Mouse (Mus musculus) lung, embryonic 15.5 days (tissue): ENCODE measurements around the gene Cog5. TPM values are rescaled to one million over a fixed set of nuclear protein-coding genes. Genes with fewer than 3 reads are reported as not detected.

Experiments used
- ATAC-seq: fragments of 200-750 bp; cut with Nextera tagmentation; 2 replicates; pipeline ENCODE4 v1.8.0; 2017; ENCODE audit warnings: moderate number of reproducible peaks, borderline replicate concordance; ENCODE audit not compliant: low FRiP score, low TSS enrichment; ENCODE audit errors: extremely low read depth
- H3K27ac ChIP-seq: fragments of 300-500 bp; sonication (generic); 2 replicates; pipeline ENCODE4 v1.5.1; 2015; ENCODE audit warnings: moderate library complexity, mild to moderate bottlenecking, inconsistent platforms
- H3K27me3 ChIP-seq: fragments of 300-500 bp; sonication (generic); 2 replicates; pipeline ENCODE4 v1.6.1; 2015; ENCODE audit warnings: inconsistent platforms
- H3K36me3 ChIP-seq: fragments of 300-500 bp; sonication (generic); 2 replicates; pipeline ENCODE4 v1.6.1; 2015; ENCODE audit warnings: inconsistent platforms
- H3K4me1 ChIP-seq: fragments of 300-500 bp; sonication (generic); 2 replicates; pipeline ENCODE4 v1.6.1; 2015; ENCODE audit warnings: inconsistent platforms
- H3K4me2 ChIP-seq: fragments of 300-500 bp; sonication (generic); 2 replicates; pipeline ENCODE4 v1.6.1; 2015; ENCODE audit warnings: inconsistent platforms, mild to moderate bottlenecking, moderate library complexity
- H3K4me3 ChIP-seq: fragments of 300-500 bp; sonication (generic); 2 replicates; pipeline ENCODE4 v1.5.1; 2015; ENCODE audit warnings: mild to moderate bottlenecking, inconsistent platforms
- H3K9ac ChIP-seq: fragments of 300-500 bp; sonication (generic); 2 replicates; pipeline ENCODE4 v1.6.1; 2015; ENCODE audit warnings: inconsistent platforms
- H3K9me3 ChIP-seq: fragments of 300-500 bp; sonication (generic); 2 replicates; pipeline ENCODE4 v1.6.1; 2016; ENCODE audit warnings: inconsistent platforms
- WGBS: fragments of 180-500 bp; shearing (Covaris S2); methylation state at CpG from one replicate; pipeline ENCODE4 v1.1.7; 2015; 5-methylcytosine and 5-hydroxymethylcytosine counted together
- polyA plus RNA-seq: library from polyadenylated mRNA; unstranded; fragments of >200 nt; fragmentation: Nextera tagmentation; extraction: Ambion mirVana; gene quantifications from 2 replicates; pipeline ENCODE4 v1.2.1, GENCODE M21; 2015

Cog5 gene
- polyA plus RNA-seq, 1 experiment from 2014 or later: 26.1 TPM

DNA sequence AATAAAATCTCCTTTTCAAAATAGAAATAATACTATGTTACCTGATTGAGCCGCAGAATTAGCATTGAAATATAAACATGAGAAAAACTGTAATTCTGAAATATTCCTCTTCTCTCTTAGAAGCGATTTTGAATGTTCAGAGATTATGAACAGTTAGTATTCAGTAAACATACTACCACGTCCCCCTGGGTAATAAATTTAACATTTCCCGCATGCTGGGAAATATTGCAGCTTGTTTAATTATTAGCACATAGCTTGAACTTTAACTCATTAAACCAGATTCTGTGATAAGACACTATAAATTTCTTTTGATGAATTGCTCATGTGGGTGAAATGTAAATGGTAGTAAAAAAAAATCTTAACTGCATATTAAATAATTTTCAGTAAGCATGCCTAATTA lies 58.1 kb downstream of the Cog5 start:
- no peak overlapping the region for H3K4me3 ChIP-seq

DNA sequence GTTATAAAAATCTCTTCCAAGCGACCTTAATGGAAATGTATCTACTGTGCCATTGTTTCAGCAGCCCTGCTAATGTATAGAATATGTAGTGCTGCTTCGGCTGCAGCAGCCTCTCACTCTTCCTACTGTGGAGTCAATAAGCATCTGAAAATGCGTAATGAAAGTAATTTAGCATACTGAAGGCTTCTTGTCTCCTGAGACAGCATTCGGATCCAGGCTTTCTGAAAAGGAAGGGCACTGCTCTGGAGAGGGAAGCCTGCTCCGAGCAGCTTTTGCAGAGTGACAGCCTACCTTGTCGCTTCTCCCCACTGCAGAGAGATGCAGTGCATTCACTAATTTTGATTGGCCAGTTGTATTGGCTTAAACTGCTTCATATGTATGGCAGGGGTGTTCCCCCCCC lies 58.9 kb downstream of the Cog5 start, which contains the start of gene Gpr22:
Gene Gpr22, minus strand, starts transcription at position 348 of the 400 bp plus-strand sequence.
- no peaks in the 10 kb centered on the region for H3K27me3 ChIP-seq
- no peak for ATAC-seq
- WGBS: 55% methylated on average over 6 of the region's 6 CpGs
- H3K4me1 ChIP-seq: no peaks in the 10 kb centered on the region
- H3K4me3 ChIP-seq: no peak within 1 kb of the TSS
- H3K4me2 ChIP-seq: no peak within 1 kb of the TSS
- no peaks in the 10 kb centered on the region for H3K9me3 ChIP-seq
- no peak within 1 kb of the TSS for H3K9ac ChIP-seq
- no peaks in the 10 kb centered on the region for H3K36me3 ChIP-seq
- H3K27ac ChIP-seq: no peak within 1 kb of the TSS

More for the DNA sequence above, 58.1 kb downstream of the Cog5 start:
- Histone ChIP-seq H3K36me3 (no peaks in the 10 kb centered on the region), H3K4me2 (no peak overlapping the region), H3K27ac (no peak overlapping the region), H3K9ac (no peak overlapping the region), H3K27me3 (no peaks in the 10 kb centered on the region), H3K4me1 (no peaks in the 10 kb centered on the region), H3K9me3 (no peaks in the 10 kb centered on the region)
- ATAC-seq: no peak
- 64% methylated on average over 4 of the region's 4 CpGs for WGBS

DNA sequence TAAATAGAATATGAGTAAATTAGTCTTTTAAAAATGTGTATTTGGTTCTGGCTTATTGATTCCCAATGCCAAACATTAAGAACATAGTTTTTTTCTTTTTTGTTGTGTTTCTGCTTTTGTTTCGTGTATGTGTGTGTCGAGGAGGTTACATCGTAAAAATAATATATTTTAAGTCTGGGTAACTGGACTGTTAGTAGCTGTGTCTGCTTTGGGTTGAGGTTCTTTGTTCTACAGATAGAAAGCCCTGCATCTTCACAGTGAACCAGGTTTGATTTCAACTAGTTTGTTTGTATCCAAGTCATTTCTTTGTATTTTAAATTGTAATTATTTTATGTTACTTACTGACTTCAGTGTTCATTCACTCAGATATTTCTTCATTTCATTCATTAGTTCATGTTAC lies 59.4 kb downstream of the Cog5 start:
- no peak overlapping the region for H3K4me3 ChIP-seq
- H3K4me2 ChIP-seq: no peak overlapping the region
- ATAC-seq: no peak

DNA sequence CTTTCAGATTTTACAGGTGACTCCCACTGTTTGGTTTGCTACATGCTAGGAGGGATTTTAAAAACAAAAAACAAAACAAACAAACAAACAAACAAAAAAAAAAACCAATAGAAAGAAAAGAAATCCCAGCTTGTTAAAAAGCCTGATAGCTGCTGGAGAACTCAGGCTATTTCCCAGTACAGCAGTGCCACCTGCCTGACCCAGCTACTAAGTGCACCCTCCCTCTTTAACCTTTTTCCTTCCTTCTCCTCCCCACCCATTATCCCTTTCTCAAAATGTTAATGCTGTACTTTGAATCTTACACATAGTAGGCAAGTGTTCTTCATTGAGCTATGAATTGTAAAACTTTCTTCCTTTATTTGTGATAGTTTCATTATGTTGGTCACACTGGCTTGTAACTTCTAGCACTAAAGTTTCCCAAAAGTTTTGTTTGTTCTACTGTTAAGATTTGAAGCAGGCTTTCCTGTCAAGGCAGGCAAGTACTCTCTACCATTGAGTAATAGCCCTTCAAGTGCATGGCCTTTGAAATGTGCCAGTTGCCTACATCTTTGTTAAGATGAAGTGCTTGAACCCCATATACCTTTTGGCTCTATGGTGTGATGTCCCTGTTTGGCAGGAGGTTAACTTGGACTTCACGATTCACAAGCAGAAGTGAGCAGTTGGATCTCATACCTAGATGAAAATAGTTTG lies 65.1 kb downstream of the Cog5 start:
- H3K27ac ChIP-seq: peak overlapping the region; percentile 63
- no peaks in the 10 kb centered on the region for H3K36me3 ChIP-seq

More for the DNA sequence above, 59.4 kb downstream of the Cog5 start:
- Histone ChIP-seq H3K9me3 (no peaks in the 10 kb centered on the region), H3K27ac (no peak overlapping the region), H3K9ac (no peak overlapping the region), H3K4me1 (no peaks in the 10 kb centered on the region), H3K36me3 (no peaks in the 10 kb centered on the region), H3K27me3 (no peaks in the 10 kb centered on the region)
- 87% methylated on average over 3 of the region's 3 CpGs for WGBS

DNA sequence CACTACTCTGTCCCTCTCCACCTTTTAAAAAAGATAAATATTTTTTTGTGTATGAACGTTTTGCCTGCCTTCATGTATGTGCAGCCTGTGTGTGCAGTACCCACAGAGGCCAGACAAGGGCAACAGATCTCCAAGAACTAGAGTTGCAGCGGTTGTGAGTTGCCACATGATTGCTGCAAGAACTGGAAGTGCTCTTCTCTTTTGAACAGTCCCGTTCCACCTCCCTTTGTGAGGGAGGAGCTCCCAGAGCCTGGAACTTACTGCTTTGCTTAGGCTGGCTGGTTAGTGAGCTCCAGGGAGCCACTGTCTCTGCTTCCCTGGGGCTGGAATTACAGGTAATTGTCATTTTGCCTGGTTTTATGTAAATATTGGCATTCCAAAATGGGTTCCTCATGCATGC lies 69.9 kb downstream of the Cog5 start:
- no peak overlapping the region for H3K9ac ChIP-seq
- H3K27ac ChIP-seq: no peak overlapping the region
- H3K4me2 ChIP-seq: no peak overlapping the region
- H3K4me1 ChIP-seq: 0 out of 2 replicates have a peak, but pooled peaks cover 9% of the 10 kb centered on the region
- no peaks in the 10 kb centered on the region for H3K36me3 ChIP-seq
- no peak overlapping the region for H3K4me3 ChIP-seq
- 78% methylated on average over 3 of the region's 3 CpGs for WGBS
- no peaks in the 10 kb centered on the region for H3K27me3 ChIP-seq
- no peaks in the 10 kb centered on the region for H3K9me3 ChIP-seq
- no peak for ATAC-seq

More for the DNA sequence above, 65.1 kb downstream of the Cog5 start:
- no peaks in the 10 kb centered on the region for H3K9me3 ChIP-seq
- no peaks in the 10 kb centered on the region for H3K27me3 ChIP-seq
- 60% methylated on average over 1 of the region's 1 CpGs for WGBS
- H3K4me2 ChIP-seq: no peak overlapping the region
- 0 out of 2 replicates have a peak, but pooled peaks cover 9% of the 10 kb centered on the region for H3K4me1 ChIP-seq
- no peak for ATAC-seq
- H3K9ac ChIP-seq: no peak overlapping the region
- H3K4me3 ChIP-seq: no peak overlapping the region

DNA sequence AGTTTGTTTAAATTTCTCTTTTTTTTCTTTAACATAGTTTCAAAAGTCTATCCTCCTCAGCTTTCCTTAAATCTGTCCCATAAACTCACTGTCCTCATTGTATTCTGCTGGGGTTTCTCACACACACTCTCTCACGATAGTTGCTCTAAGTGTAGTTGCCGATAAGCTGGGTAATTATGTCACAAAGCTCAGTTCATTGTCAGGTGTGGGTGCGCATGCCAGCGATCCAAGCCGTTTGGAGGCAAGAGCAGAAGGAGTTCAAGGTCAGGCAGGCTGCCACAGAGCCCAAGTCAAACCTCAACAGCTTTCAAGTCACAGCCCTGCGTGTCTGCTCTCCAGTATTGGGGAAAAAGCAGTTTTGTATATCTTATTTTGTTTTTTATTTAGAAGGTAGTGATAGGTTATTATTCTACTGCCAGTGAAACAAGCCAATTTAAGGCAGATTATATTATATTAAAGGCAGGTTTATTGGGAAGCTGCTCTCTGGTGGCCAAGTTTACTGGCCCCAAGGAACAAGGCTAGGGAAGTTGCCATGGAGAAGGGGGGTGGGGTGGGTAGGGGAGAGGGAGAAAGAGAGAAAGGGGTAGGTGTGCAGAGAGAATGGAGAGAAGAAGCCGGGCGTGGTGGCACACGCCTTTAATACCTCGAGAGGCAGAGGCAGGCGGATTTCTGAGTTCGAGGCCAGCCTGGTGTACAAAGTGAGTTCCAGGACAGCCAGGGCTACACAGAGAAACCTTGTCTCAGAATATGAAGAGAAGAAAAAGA lies 71.0 kb downstream of the Cog5 start:
- no peak for ATAC-seq
- Histone ChIP-seq H3K9me3 (no peaks in the 10 kb centered on the region), H3K27ac (no peak overlapping the region), H3K27me3 (no peaks in the 10 kb centered on the region), H3K4me3 (no peak overlapping the region), H3K4me2 (no peak overlapping the region), H3K9ac (no peak overlapping the region), H3K36me3 (no peaks in the 10 kb centered on the region), H3K4me1 (0 out of 2 replicates have a peak, but pooled peaks cover 4% of the 10 kb centered on the region)
- WGBS: 81% methylated on average over 12 of the region's 12 CpGs

DNA sequence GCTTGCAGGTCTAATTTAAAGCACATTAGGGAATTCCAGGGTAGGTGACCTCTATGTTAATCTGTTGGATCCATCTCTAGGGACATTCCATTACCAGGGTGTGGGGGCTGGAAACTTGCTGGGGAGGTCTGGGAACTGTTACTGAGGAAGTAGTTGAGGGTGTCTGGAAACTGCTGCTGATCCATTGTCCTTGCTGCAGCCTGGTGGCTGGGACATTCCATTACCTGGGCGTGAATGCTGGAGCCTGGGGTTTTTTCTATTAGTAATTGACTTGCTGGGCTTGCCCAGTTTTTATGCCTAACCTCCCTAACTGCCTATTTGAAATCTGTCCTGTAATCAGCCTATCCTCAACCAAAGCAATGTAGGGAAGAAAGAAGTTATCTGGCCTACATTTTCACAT lies 72.0 kb downstream of the Cog5 start:
- ATAC-seq: no peak
- H3K4me1 ChIP-seq: no peaks in the 10 kb centered on the region
- H3K27me3 ChIP-seq: no peaks in the 10 kb centered on the region
- WGBS: 34% methylated on average over 1 of the region's 1 CpGs
- H3K36me3 ChIP-seq: no peaks in the 10 kb centered on the region
- H3K4me2 ChIP-seq: no peak overlapping the region
- no peak overlapping the region for H3K27ac ChIP-seq
- H3K9me3 ChIP-seq: no peaks in the 10 kb centered on the region
- no peak overlapping the region for H3K9ac ChIP-seq
- no peak overlapping the region for H3K4me3 ChIP-seq

DNA sequence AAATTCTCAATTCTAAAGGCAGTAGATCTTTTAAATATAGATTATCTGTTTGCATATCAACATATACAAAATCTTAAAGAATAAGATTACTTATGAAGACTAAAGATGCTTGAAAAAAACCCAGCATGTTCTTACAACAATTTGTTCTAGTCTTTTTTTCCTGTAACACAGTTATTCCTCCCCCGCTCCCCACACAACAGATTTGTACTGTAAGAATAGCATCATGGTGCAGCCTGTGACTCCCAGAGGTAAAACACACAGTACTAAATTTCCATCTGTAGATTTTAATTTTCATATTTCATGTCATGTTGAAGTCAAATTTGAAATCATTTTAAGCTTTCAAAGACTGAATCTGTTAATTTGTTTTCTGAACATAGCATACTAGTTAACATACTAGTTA lies 75.5 kb downstream of the Cog5 start:
- no peak for ATAC-seq
- no peaks in the 10 kb centered on the region for H3K4me1 ChIP-seq
- no peaks in the 10 kb centered on the region for H3K27me3 ChIP-seq
- no peak overlapping the region for H3K4me2 ChIP-seq
- no peak overlapping the region for H3K9ac ChIP-seq
- WGBS: 92% methylated on average over 1 of the region's 1 CpGs
- H3K9me3 ChIP-seq: no peaks in the 10 kb centered on the region
- no peaks in the 10 kb centered on the region for H3K36me3 ChIP-seq
- no peak overlapping the region for H3K4me3 ChIP-seq
- H3K27ac ChIP-seq: no peak overlapping the region

DNA sequence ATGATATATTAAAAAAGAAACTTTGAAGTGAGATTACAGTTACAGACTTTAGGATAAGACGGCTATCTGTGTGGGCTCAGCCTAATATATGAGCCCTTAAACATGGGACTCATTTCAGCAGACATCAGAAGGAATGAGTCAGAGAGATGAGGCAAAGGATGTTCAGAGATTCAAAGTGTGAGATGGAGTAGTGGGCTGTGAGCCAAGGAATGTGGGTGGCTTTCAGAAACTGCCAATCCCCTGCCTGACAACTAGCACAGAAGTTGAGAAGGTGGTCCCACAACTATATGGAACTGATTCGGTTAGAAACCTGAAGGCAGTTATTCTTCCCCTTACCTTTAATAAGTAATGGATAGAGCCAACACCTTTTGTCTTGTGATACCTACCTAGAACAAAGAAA lies 79.9 kb downstream of the Cog5 start:
- Histone ChIP-seq H3K9me3 (no peaks in the 10 kb centered on the region), H3K36me3 (no peaks in the 10 kb centered on the region), H3K27me3 (no peaks in the 10 kb centered on the region), H3K9ac (no peak overlapping the region), H3K4me3 (no peak overlapping the region), H3K4me1 (no peaks in the 10 kb centered on the region), H3K4me2 (no peak overlapping the region), H3K27ac (no peak overlapping the region)
- WGBS: 76% methylated on average over 2 of the region's 2 CpGs
- ATAC-seq: no peak

DNA sequence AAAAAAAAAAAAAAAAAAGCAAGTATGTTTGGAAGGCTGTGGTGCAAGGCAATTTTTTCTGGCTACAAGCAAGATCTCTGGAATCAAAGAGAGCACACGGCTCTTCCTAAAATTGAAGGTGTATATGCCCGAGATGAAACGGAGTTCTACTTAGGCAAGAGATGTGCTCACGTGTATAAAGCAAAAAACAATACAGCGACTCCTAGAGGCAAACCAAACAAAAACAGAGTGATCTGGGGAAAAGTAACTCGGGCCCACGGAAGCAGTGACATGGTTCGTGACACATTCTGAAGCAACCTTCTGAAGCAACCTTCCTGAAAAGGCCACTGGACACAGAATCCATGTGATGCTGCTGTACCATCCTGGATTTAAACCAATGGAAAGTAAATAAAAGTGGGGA lies 92.6 kb downstream of the Cog5 start:
- ATAC-seq: no peak
- 80% methylated on average over 8 of the region's 8 CpGs for WGBS
- Histone ChIP-seq H3K27me3 (no peaks in the 10 kb centered on the region), H3K9me3 (no peaks in the 10 kb centered on the region), H3K4me1 (no peaks in the 10 kb centered on the region), H3K27ac (no peak overlapping the region), H3K4me2 (no peak overlapping the region), H3K36me3 (0 out of 2 replicates have a peak, but pooled peaks cover 2% of the 10 kb centered on the region), H3K9ac (no peak overlapping the region), H3K4me3 (no peak overlapping the region)

DNA sequence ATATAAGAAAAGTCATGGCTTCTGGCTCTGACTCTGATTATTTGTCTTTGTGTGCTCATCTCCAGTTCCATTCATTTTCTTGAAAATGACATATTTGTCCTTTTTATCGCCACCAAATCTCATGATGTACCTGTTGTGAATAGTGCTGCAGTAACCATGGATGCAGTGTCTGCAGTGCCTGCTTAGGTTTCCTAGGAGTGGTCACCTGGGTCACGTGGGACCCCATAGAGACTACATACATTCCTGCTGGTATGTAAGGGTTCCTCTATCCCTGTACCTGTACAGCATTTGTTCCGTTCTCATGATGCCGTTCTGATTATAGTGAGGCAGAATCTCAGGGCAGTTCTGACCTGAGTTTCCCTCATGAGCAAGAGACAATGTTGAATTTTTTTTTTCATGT lies 95.2 kb downstream of the Cog5 start:
- no peak overlapping the region for H3K4me3 ChIP-seq
- 0 out of 2 replicates have a peak, but pooled peaks cover 2% of the 10 kb centered on the region for H3K36me3 ChIP-seq
- no peaks in the 10 kb centered on the region for H3K9me3 ChIP-seq
- H3K27me3 ChIP-seq: no peaks in the 10 kb centered on the region
- no peak for ATAC-seq
- no peak overlapping the region for H3K9ac ChIP-seq
- no peak overlapping the region for H3K4me2 ChIP-seq
- H3K27ac ChIP-seq: no peak overlapping the region
- no peaks in the 10 kb centered on the region for H3K4me1 ChIP-seq
- WGBS: 90% methylated on average over 4 of the region's 4 CpGs

DNA sequence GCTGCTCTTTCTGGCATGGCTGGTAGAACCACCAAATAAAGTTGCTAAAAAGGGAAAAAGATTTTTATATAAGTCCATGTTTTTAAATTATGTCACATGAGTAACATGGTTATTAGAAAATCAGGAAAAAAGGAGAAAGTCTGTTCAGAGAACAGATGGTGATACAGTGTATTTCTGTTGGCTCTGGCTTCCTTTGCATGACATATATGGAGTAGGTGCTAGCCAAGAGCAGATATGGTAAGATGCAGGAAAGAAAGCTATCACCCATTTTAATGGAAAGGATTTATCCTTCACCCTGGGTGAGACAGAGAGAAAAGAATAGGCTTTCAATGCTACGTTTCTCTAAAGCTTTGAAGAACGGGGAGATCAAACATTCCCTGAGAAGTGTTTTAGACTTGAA lies 99.8 kb downstream of the Cog5 start:
- H3K27ac ChIP-seq: no peak overlapping the region
- no peaks in the 10 kb centered on the region for H3K4me1 ChIP-seq
- 29% methylated on average over 2 of the region's 2 CpGs for WGBS
- H3K4me3 ChIP-seq: no peak overlapping the region
- H3K9ac ChIP-seq: no peak overlapping the region
- no peak for ATAC-seq
- no peaks in the 10 kb centered on the region for H3K9me3 ChIP-seq
- H3K27me3 ChIP-seq: no peaks in the 10 kb centered on the region
- no peak overlapping the region for H3K4me2 ChIP-seq
- H3K36me3 ChIP-seq: no peaks in the 10 kb centered on the region
